Mouse (Mus musculus) heart, postnatal 25 days (tissue): ENCODE measurements around the gene Xylt2. TPM values are rescaled to one million over a fixed set of nuclear protein-coding genes. Genes with fewer than 3 reads are reported as not detected.

Experiments used
- DNase-seq: peaks from one replicate; pipeline ENCODE4 v3.0.0; 2022; ENCODE audit warnings: low spot score
- intact Hi-C: fragments of 180-260 bp; cut with DNase I; formaldehyde crosslinking; loops from one replicate; pipeline ENCODE4 v1.15.1; 2025
- total RNA-seq, 2 experiments: library from RNA; stranded (reverse); gene quantifications; 2 replicates each; pipeline ENCODE4 v1.2.3; 2021

Gene Xylt2
- total RNA-seq, 2 experiments from 2014 or later: 9.6 to 9.7 TPM

GRCm38 (mm10) chr11:94621458-94621852 is 55.9 kb downstream of the Xylt2 start:
- intact Hi-C loops: no loop called here
- no peak for DNase-seq

DNA sequence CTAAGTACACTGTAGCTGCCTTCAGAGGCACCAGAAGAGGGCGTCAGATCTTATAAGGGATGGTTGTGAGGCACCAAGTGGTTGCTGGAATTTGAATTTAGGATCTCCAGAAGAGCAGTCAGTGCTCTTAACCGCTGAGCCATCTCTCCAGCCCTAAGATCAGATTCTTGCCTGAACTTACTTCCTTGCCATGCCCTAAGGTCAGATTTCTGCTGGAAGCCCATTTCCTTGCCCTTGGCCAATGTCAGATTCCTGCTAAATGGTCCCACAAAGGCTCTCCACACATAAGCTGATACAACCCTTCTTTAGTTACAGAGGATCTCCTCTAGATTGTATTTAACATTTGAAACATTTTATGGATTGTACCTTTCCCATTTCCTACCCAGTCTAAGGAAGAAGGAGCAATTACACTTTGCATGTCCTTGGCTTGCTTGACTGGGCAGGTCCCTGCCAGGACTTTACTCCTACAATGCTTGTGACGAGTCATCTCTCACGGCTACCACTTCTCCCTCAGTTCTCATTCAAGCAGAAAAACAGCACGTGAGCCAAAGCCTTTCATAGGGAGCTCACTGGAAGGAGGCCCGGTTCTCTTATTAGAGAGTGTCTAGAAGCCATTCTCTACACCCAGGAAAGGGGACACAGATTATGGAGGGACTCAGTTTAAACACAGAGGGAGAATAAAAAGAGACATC is 56.4 kb downstream of the Xylt2 start:
- intact Hi-C loops: no loop called here
- DNase-seq: no peak

DNA sequence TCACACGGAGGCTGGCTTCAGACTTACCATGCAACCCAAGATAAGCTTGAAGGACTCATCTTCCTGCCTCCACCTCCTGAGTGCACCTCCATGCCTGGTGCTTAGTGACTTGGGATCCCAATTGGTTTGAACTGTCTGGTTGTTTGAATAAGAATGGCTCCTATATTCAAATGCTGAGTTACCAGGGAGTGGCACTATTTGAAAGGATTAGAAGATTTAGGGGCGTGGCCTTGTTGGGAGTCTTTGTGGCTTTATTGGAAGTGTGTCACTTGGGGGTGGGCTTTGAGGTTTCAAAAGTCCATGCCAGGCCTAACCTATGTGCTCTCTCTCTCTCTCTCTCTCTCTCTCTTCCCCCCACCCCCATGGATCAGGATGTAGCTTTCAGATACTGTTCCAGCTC is 59.7 kb downstream of the Xylt2 start:
- no peak for DNase-seq
- intact Hi-C loops: no loop called here

GRCm38 (mm10) chr11:94615494-94615893 is 61.8 kb downstream of the Xylt2 start:
- intact Hi-C loops: no loop called here

DNA sequence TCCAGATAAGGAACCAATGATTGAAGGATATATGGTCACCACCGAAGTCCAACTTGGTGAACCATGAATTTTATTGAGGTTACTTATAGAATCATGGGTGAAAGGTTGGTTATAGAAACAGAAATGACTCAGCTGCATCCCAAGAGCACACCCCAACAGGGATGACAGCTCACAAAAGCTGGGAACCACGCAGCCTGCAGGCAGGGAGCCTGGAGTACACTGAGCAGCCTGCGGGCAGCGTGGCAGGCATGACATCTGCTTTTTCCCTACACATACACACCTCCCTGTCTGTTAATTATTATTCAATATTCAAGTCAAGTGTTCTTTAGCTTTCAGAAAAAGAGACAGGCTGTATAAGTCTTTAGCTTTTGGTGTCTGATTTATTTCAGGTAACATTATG is 62.7 kb downstream of the Xylt2 start:
- intact Hi-C loops: no loop called here
- no peak for DNase-seq

More at GRCm38 (mm10) chr11:94615494-94615893, 61.8 kb downstream of the Xylt2 start:
- DNase-seq: no peak

Other genes with a start within 250 kb of the Xylt2 start
- 10 to 100 TPM; 15.4 to 21.5 TPM for gene Cacna1g, start 203.3 kb downstream of the Xylt2 start, total RNA-seq
- gene Spata20, start 191.3 kb downstream of the Xylt2 start, total RNA-seq: under 1 TPM; 0.34 to 0.42 TPM
- 10 to 100 TPM; 26.7 to 29.7 TPM for gene Epn3, start 177.5 kb downstream of the Xylt2 start, total RNA-seq
- 1 to 10 TPM in 1 of 2 experiments, under 1 TPM in 1; 0.68 to 1.1 TPM for gene Mycbpap, start 155.8 kb downstream of the Xylt2 start, total RNA-seq
- gene Rsad1, start 128.3 kb downstream of the Xylt2 start, total RNA-seq: 10 to 100 TPM; 11.3 to 11.5 TPM
- 1 to 10 TPM; 1.5 TPM for gene Chad, start 112.5 kb downstream of the Xylt2 start, total RNA-seq
- 10 to 100 TPM; 16.2 to 18.3 TPM for gene Acsf2, start 75.6 kb downstream of the Xylt2 start, total RNA-seq
- 10 to 100 TPM; 32.1 to 33.4 TPM for gene Lrrc59, start 47.7 kb downstream of the Xylt2 start, total RNA-seq
- gene Mrpl27, start 23.7 kb downstream of the Xylt2 start, total RNA-seq: 10 to 100 TPM; 61.7 to 63.8 TPM
- under 1 TPM; 0.13 to 0.17 TPM for gene Eme1, start 23.6 kb downstream of the Xylt2 start, total RNA-seq
- gene Gm11541, start 27.0 kb upstream of the Xylt2 start, total RNA-seq: not detected
- under 1 TPM; 0.59 to 0.86 TPM for gene Cdc34b, start 64.3 kb upstream of the Xylt2 start, total RNA-seq
- not detected for gene Tmem92, start 105.2 kb upstream of the Xylt2 start, total RNA-seq